Mouse (Mus musculus) yolk sac, embryonic 10.5 days (tissue): ENCODE data around the gene Ptgr1.

ENCODE experiments used
- DNase-seq: peaks from one replicate; pipeline ENCODE4 v3.0.0-alpha.2; 2017; ENCODE audit warnings: low spot score

The Ptgr1 gene

GRCm38 (mm10) chr4:58986540-58987190, at the start of gene Ptgr1:
TSS of gene Ptgr1 (minus strand) at chr4:58987119.
- peak; percentile 85 for DNase-seq

- no peak for DNase-seq
Measured at GRCm38 (mm10) chr4:59035786-59036350, 48.9 kb upstream of the Ptgr1 start.

GRCm38 (mm10) chr4:59034918-59035785, 48.2 kb upstream of the Ptgr1 start, which contains the start of gene Gng10:
TSS of gene Gng10 (plus strand) at chr4:59035088.
- DNase-seq, result peak; percentile 57

GRCm38 (mm10) chr4:59034325-59034917, 47.5 kb upstream of the Ptgr1 start:
- no peak for DNase-seq

GRCm38 (mm10) chr4:59016922-59017321, 30.0 kb upstream of the Ptgr1 start:
- no peak for DNase-seq

- DNase-seq, result no peak
Measured at GRCm38 (mm10) chr4:59015181-59015580, 28.3 kb upstream of the Ptgr1 start.

- no peak for DNase-seq
Measured at GRCm38 (mm10) chr4:59011446-59011845, 24.5 kb upstream of the Ptgr1 start.

GRCm38 (mm10) chr4:59009696-59010095, 22.8 kb upstream of the Ptgr1 start:
- no peak for DNase-seq

- no peak for DNase-seq
Measured at GRCm38 (mm10) chr4:59009186-59009585, 22.3 kb upstream of the Ptgr1 start.

- DNase-seq, result no peak
Measured at GRCm38 (mm10) chr4:59007974-59008373, 21.1 kb upstream of the Ptgr1 start.

GRCm38 (mm10) chr4:59007016-59007415, 20.1 kb upstream of the Ptgr1 start:
- no peak for DNase-seq

GRCm38 (mm10) chr4:59006211-59006610, 19.3 kb upstream of the Ptgr1 start:
- no peak for DNase-seq

GRCm38 (mm10) chr4:59003806-59004200, 16.9 kb upstream of the Ptgr1 start:
- DNase-seq, result no peak

- peak; percentile 86 for DNase-seq
Measured at GRCm38 (mm10) chr4:59002948-59003805, 16.3 kb upstream of the Ptgr1 start, which contains the start of gene Gm20503. TSS of gene Gm20503 (plus strand) at chr4:59003210.

- DNase-seq, result no peak
Measured at GRCm38 (mm10) chr4:59000614-59001013, 13.7 kb upstream of the Ptgr1 start.

- DNase-seq, result peak; percentile 37
Measured at GRCm38 (mm10) chr4:58999686-59000085, 12.8 kb upstream of the Ptgr1 start.

- DNase-seq, result no peak
Measured at GRCm38 (mm10) chr4:58998688-58999087, 11.8 kb upstream of the Ptgr1 start.

GRCm38 (mm10) chr4:58997081-58997480, 10.2 kb upstream of the Ptgr1 start:
- no peak for DNase-seq

- DNase-seq, result no peak
Measured at GRCm38 (mm10) chr4:58995251-58995693, 8.4 kb upstream of the Ptgr1 start.

- DNase-seq, result no peak
Measured at GRCm38 (mm10) chr4:58994762-58995161, 7.8 kb upstream of the Ptgr1 start, which contains the start of gene Dnajc25. TSS of gene Dnajc25 (plus strand) at chr4:58995062.

- DNase-seq, result no peak
Measured at GRCm38 (mm10) chr4:58992195-58992594, 5.3 kb upstream of the Ptgr1 start.
